Mouse (Mus musculus) adrenal gland (tissue): Measurements from ENCODE around the gene Crocc.

ENCODE experiments used
- intact Hi-C: fragments of 180-260 bp; cut with DNase I; formaldehyde crosslinking; loops from one replicate; pipeline ENCODE4 v1.15.1; 2025
- long read RNA-seq, 2 experiments: library from polyadenylated mRNA; unstranded; transcript quantifications; one replicate each; pipeline ENCODE4 v2.0.0; 2020; ENCODE audit warnings: borderline replicate concordance in 1 of 2; ENCODE audit not compliant: insufficient replicate concordance in 1 of 2

The Crocc gene
- long read RNA-seq, experiment 1, result 0 reads
- long read RNA-seq, experiment 2, result 0 reads

- intact Hi-C loops, result no loop called here
Measured at GRCm38 (mm10) chr4:141060426-141061301, at the start of gene Crocc. TSS of gene Crocc (minus strand) at chr4:141060550.

- intact Hi-C loops, result no loop called here
Measured at GRCm38 (mm10) chr4:141108196-141108732, 47.9 kb upstream of the Crocc start.

GRCm38 (mm10) chr4:141106526-141107183, 46.3 kb upstream of the Crocc start:
- intact Hi-C loops, result no loop called here

- intact Hi-C loops, result no loop called here
Measured at GRCm38 (mm10) chr4:141101855-141102254, 41.5 kb upstream of the Crocc start.

- intact Hi-C loops, result no loop called here
Measured at GRCm38 (mm10) chr4:141101291-141101690, 40.9 kb upstream of the Crocc start.

- intact Hi-C loops, result no loop called here
Measured at GRCm38 (mm10) chr4:141099956-141100355, 39.6 kb upstream of the Crocc start.

GRCm38 (mm10) chr4:141098935-141099334, 38.6 kb upstream of the Crocc start:
- intact Hi-C loops, result no loop called here

- intact Hi-C loops, result no loop called here
Measured at GRCm38 (mm10) chr4:141096710-141097109, 36.4 kb upstream of the Crocc start.

- intact Hi-C loops, result no loop called here
Measured at GRCm38 (mm10) chr4:141095016-141095415, 34.7 kb upstream of the Crocc start.

- intact Hi-C loops, result no loop called here
Measured at GRCm38 (mm10) chr4:141088714-141089113, 28.4 kb upstream of the Crocc start.

GRCm38 (mm10) chr4:141088033-141088432, 27.7 kb upstream of the Crocc start, which contains the start of gene Spata21:
TSS of gene Spata21 (plus strand) at chr4:141088333.
- intact Hi-C loops, result no loop called here

GRCm38 (mm10) chr4:141086862-141087261, 26.5 kb upstream of the Crocc start:
- intact Hi-C loops, result no loop called here

- intact Hi-C loops, result no loop called here
Measured at GRCm38 (mm10) chr4:141078510-141079137, 18.3 kb upstream of the Crocc start.

GRCm38 (mm10) chr4:141077681-141078509, 17.5 kb upstream of the Crocc start, which contains the start of gene Necap2:
TSS of gene Necap2 (minus strand) at chr4:141078357.
- intact Hi-C loops, result no loop called here

GRCm38 (mm10) chr4:141076761-141077506, 16.6 kb upstream of the Crocc start:
- intact Hi-C loops, result no loop called here

- intact Hi-C loops, result no loop called here
Measured at GRCm38 (mm10) chr4:141074109-141074508, 13.8 kb upstream of the Crocc start.

GRCm38 (mm10) chr4:141073661-141074060, 13.3 kb upstream of the Crocc start:
- intact Hi-C loops, result no loop called here

GRCm38 (mm10) chr4:141072502-141072901, 12.2 kb upstream of the Crocc start:
- intact Hi-C loops, result no loop called here

GRCm38 (mm10) chr4:141069731-141070130, 9.4 kb upstream of the Crocc start:
- intact Hi-C loops, result no loop called here

- intact Hi-C loops, result no loop called here
Measured at GRCm38 (mm10) chr4:141068655-141069054, 8.3 kb upstream of the Crocc start.
